Mouse (Mus musculus): ENCODE measurements around the gene C1qtnf9. TPM values are rescaled to one million over a fixed set of nuclear protein-coding genes. Genes with fewer than 3 reads are reported as not detected.

C1qtnf9 gene
- total RNA-seq, 2 experiments from 2014 or later = 19.2 to 23.5 TPM

GRCm38 (mm10) chr14:60751581-60751980, 16.4 kb upstream of the C1qtnf9 start:
- DNase-seq = no peak

DNA sequence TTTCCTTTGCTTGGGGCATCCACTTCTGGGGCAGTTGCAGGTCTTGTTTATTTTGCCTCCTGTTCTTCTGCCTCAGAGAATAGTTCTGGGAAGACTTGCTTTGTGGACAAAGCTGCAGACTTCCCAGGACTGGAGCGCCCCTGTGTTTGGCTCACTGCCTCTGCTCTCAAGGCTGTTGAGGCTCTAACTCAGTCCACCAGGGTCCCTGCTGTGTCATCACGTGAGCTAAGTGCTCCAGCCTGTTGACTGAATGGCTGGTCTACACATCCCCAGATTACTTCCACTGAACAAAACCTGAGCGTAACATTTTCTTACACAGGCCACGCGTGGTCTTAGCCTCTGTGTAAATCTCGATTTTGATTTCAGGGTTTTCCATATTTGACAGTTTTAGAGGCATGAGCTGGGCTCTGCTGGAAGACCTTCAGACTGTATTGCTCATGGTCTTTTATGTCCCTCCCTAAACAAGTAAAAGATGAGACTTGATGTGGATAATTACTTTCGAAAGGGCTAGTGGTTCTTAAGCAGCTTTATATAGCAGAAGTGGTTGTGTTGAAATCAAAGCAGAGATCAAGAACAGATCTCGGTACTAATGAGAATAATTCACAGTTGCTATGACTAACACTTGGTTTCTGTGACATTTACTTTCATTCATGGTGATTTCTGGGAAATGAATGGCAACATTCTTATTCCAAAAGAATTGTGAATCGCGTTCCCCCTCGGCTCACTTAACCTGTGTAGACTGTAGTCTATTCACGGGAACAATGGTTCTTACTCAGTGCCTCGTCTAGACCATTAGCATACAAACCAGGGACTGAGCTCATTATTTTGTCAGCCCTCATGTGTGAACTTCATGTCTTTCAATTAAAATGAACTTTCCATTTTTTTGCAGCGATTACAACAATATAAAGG, 14.8 kb upstream of the C1qtnf9 start:
- no peak for DNase-seq

GRCm38 (mm10) chr14:60753801-60754126, 14.2 kb upstream of the C1qtnf9 start:
- no peak for DNase-seq

DNA sequence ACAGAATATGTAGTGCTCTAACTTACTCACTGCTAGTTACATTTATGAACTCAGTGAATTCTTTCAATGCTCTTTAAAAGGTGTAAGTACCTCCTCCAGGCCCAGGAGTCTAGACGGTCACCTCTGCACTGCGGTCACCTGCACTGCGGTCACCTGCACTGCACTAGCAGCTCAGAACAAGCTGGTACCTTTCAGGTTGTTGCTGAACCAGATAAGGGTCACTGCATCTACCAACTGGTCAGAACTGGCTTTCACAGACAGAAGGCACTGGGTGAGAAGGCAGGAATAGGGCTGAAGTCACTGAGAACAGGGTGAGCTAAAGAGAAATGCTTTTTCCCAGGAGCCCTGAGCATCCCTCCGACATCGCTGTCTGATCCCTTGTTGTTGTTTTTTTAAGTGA, 13.3 kb upstream of the C1qtnf9 start:
- DNase-seq = no peak

GRCm38 (mm10) chr14:60756271-60756670, 11.7 kb upstream of the C1qtnf9 start:
- no peak for DNase-seq

GRCm38 (mm10) chr14:60757265-60757664, 10.7 kb upstream of the C1qtnf9 start:
- DNase-seq = no peak

- no peak for DNase-seq
These were observed 10.2 kb upstream of the C1qtnf9 start for GRCm38 (mm10) chr14:60757722-60758121.

DNA sequence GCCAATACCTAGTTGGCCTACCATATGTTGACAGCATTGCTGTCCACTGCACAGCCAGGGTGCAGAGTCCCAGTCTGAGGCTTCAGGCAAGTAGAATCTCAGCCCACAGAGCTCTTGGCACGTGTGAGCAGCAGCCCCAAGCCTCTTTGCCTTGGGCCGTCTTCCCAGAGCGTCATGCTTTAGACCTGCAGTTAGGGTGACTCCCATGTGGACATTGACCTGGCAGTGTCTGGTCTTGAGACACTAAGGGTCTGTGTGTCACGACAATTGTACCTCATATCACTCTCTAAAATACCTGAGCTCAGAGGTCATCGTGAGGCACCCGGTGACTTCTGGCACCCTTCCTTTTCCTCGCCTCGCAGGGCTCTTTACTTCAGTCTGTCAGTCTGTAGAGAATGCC, 8.8 kb upstream of the C1qtnf9 start:
- DNase-seq = no peak

DNA sequence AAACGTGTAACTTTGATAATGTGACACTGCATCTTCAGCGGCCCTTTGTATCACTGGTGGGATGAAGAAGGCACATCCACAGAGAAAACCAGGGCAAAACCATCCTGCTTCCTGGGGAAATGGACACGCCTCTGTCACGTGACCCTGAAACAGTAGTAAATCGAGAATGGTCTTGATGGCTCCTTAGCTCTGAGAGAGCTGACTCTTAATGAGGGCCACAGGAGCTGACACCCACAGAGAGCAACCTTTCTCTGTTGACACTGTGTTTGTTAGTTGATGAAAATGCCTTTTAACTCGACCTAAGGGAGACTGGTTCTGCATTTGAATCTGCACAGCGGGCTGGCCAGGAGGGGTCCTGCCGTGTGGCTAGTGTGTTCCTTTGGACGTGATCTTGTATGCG, 6.1 kb upstream of the C1qtnf9 start:
- no peak for DNase-seq

DNA sequence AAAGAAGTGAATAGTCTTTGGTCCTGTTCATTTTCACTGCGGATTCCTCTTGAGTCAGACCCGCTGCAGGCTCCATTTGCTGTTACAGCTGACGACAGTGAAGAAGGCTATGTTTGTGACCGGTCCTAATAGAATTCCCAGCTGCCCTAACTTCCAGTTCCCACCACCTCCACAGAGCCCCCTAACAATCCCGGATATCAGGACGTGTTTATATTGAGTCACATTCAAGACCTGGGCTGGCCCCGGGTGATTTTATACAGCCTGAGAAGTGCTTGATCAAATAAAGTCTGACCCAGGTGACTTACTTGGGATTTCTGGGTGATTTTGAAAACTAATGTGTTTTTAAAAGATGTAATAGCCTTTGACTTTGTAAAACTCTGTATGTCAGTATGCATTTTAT, 5.2 kb upstream of the C1qtnf9 start:
- no peak for DNase-seq

DNA sequence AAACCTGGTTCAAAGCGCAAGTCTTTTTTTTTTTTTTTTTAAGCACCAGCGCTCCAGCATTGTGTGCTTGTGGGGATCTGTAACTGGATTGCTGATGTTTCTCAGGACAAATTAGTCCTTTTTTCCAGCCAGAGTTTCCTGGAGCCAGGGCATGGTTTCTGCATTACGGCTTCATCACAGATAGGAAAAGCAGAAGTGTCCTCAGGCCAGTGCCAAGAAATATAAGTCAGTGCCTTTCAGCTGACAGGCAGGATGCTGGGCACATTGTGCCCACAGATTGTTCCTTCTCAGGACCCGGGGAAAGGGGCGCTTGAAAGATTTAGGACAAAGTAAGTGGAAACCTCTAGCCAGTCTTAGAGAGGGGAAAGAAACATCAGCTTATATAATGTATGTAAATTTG, 4.2 kb upstream of the C1qtnf9 start:
- DNase-seq = peak; percentile 52

- DNase-seq = no peak
These were observed 3.4 kb upstream of the C1qtnf9 start for GRCm38 (mm10) chr14:60764526-60764925.

DNA sequence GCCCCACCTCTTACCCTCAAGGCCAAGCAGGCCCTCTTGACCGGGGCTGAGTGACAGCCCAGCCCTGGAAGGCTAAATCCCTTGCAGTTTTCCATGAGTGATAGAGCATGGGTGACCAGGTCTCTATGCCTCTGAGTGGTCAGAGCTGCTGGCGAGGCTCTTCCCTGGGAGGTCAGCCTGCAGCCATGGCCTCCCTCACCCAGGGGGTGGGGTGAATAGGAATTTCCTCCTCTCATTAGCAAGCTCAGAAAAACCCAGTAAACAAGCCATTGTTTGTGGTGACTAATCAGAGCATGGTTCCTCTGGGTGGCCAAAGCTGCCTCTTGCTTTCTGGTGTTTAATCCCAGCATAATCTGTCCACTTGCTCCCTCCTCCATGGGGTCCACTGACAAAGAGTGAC, 2.9 kb upstream of the C1qtnf9 start:
- peak; percentile 53 for DNase-seq

GRCm38 (mm10) chr14:60769340-60769739, 1.4 kb downstream of the C1qtnf9 start:
- no peak for DNase-seq

DNA sequence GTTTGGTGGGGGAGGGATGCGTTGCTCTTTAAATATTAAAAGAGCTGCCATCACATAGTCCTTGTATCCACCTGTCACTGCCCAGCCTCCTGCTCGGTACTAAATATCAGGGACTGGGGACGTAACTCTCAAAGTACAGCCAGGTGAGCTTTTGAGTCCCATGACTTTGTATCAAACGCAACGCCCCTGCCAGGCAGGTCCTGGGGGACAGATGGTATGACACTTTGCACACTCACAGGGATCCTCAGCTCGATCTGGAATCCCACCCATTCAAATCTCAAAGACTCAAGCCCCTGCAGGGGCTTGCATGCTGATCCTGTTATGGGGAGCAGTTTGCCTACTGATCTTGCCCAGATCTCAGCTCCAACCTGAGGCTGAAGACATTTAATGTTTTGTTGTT, 2.7 kb downstream of the C1qtnf9 start:
- no peak for DNase-seq

GRCm38 (mm10) chr14:60771057-60771456, 3.1 kb downstream of the C1qtnf9 start:
- peak; percentile 41 for DNase-seq

- DNase-seq = no peak
These were observed 5.5 kb downstream of the C1qtnf9 start for GRCm38 (mm10) chr14:60773476-60773875.

- no peak for DNase-seq
These were observed 8.6 kb downstream of the C1qtnf9 start for GRCm38 (mm10) chr14:60776521-60776920.

GRCm38 (mm10) chr14:60777485-60777919, 9.6 kb downstream of the C1qtnf9 start:
- no peak for DNase-seq

- no peak for DNase-seq
These were observed 11.3 kb downstream of the C1qtnf9 start for GRCm38 (mm10) chr14:60779198-60779597.

DNA sequence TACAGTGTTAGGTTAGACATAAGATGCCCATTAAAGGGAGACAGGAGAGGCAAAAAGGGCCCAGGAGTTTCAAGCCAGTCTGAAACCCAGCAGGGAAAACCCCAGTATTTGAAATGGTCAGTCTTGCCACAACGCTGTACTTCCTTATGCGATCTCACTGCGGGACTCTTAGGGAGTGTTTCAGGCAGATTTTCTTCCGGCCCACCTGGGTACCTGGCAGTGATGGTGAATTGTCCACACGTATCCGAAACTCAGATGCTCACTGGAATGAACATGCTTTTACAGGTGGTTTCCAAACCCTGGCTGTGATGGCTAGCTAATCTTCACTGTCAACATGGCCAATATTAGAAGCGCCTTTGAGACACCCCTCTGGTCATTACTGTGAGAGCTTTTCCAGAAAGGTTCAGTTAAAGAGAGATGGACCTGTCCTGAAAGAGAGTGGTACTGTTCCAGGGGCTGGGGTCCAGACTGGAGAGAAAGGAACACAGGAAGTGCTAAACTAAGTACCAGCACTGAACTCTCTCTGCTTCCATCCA, 14.3 kb downstream of the C1qtnf9 start:
- DNase-seq = no peak

GRCm38 (mm10) chr14:60783196-60783595, 15.3 kb downstream of the C1qtnf9 start:
- DNase-seq = no peak

- DNase-seq = peak; percentile 75
These were observed 16.7 kb downstream of the C1qtnf9 start, which contains the start of gene Mipep for GRCm38 (mm10) chr14:60784427-60785315. Gene Mipep (plus strand): TSS chr14:60784573.

All from gastrocnemius, postnatal 25 days (tissue).